Mouse (Mus musculus) liver, embryonic 12.5 days (tissue): ENCODE measurements around the gene Slc16a9. TPM values are rescaled to one million over a fixed set of nuclear protein-coding genes. Genes with fewer than 3 reads are reported as not detected.

ENCODE experiments used
- ATAC-seq: fragments of 200-750 bp; cut with Nextera tagmentation; 2 replicates; pipeline ENCODE4 v1.8.0; 2017; ENCODE audit warnings: moderate number of reproducible peaks, mild to moderate bottlenecking, moderate library complexity
- H3K27ac ChIP-seq: fragments of 300-500 bp; sonication (generic); 2 replicates; pipeline ENCODE4 v1.5.1; 2016; ENCODE audit warnings: mild to moderate bottlenecking
- H3K27me3 ChIP-seq: fragments of 300-500 bp; sonication (generic); replicated peaks from 2 replicates; pipeline ENCODE4 v1.6.1; 2016; ENCODE audit warnings: mild to moderate bottlenecking, moderate library complexity
- H3K36me3 ChIP-seq: fragments of 300-500 bp; sonication (generic); 2 replicates; pipeline ENCODE4 v1.6.1; 2016; ENCODE audit warnings: mild to moderate bottlenecking, moderate library complexity
- H3K4me1 ChIP-seq: fragments of 300-500 bp; sonication (generic); 2 replicates; pipeline ENCODE4 v1.6.1; 2016
- H3K4me2 ChIP-seq: fragments of 300-500 bp; sonication (generic); 2 replicates; pipeline ENCODE4 v1.6.1; 2016; ENCODE audit warnings: mild to moderate bottlenecking, moderate library complexity
- H3K4me3 ChIP-seq: fragments of 300-500 bp; sonication (generic); 2 replicates; pipeline ENCODE4 v1.5.1; 2016; ENCODE audit warnings: mild to moderate bottlenecking, moderate library complexity
- H3K9ac ChIP-seq: fragments of 300-500 bp; sonication (generic); 2 replicates; pipeline ENCODE4 v1.6.1; 2016; ENCODE audit warnings: mild to moderate bottlenecking, moderate library complexity
- H3K9me3 ChIP-seq: fragments of 300-500 bp; sonication (generic); replicated peaks from 2 replicates; pipeline ENCODE4 v1.6.1; 2016; ENCODE audit warnings: mild to moderate bottlenecking, moderate library complexity
- WGBS: fragments of 180-500 bp; shearing (Covaris S2); methylation state at CpG from one replicate; pipeline ENCODE4 v1.1.7; 2016; ENCODE audit not compliant: insufficient replicate concordance; 5-methylcytosine and 5-hydroxymethylcytosine counted together
- polyA plus RNA-seq: library from polyadenylated mRNA; unstranded; fragments of >200 nt; fragmentation: Nextera tagmentation; extraction: Ambion mirVana; gene quantifications from 2 replicates; pipeline ENCODE4 v1.2.1, GENCODE M21; 2016

Slc16a9 gene
- polyA plus RNA-seq, 1 experiment from 2014 or later, result 0.52 TPM

GRCm38 (mm10) chr10:70255601-70256210 is 10.8 kb downstream of the Slc16a9 start:
- no peak overlapping the region for H3K27ac ChIP-seq
- no peaks in the 10 kb centered on the region for H3K36me3 ChIP-seq
- 70% methylated on average over 15 of the region's 15 CpGs for WGBS
- no peak overlapping the region for H3K9ac ChIP-seq
- H3K4me3 ChIP-seq, result no peak overlapping the region
- no peak overlapping the region for H3K4me2 ChIP-seq
- no peak for ATAC-seq
- 0 out of 2 replicates have a peak, but pooled peaks cover 5% of the 10 kb centered on the region for H3K4me1 ChIP-seq
- H3K9me3 ChIP-seq, result no peaks in the 10 kb centered on the region
- H3K27me3 ChIP-seq, result peaks cover 3% of the 10 kb centered on the region; the same call in 1 of the 2 replicates

DNA sequence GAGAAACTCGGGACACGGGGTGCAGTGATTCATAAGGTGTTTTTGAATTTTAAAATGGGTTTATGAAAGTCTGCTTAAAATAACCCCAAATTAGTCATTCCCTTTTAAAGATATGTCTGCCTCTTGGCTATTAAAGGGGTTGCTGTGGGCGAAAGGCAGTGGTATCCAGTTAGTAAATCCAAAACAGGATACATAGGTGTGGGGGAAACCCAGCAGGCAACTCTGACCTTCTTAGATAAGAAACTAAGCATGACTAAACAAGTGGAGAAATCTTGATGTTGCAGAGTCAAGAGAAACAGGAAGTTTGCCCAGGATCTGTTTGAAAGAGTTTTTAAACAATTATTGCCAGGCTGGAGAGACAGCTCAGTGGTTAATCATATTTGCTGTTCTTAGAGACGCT is 12.1 kb downstream of the Slc16a9 start:
- Histone ChIP-seq H3K4me2 (no peak overlapping the region), H3K4me3 (no peak overlapping the region), H3K27me3 (peaks cover 3% of the 10 kb centered on the region; the same call in 1 of the 2 replicates), H3K36me3 (no peaks in the 10 kb centered on the region), H3K27ac (no peak overlapping the region), H3K9ac (no peak overlapping the region), H3K9me3 (no peaks in the 10 kb centered on the region), H3K4me1 (0 out of 2 replicates have a peak, but pooled peaks cover 5% of the 10 kb centered on the region)
- no peak for ATAC-seq
- 36% methylated on average over 4 of the region's 4 CpGs for WGBS

GRCm38 (mm10) chr10:70260904-70261303 is 16.0 kb downstream of the Slc16a9 start:
- 0 out of 2 replicates have a peak, but pooled peaks cover 5% of the 10 kb centered on the region for H3K4me1 ChIP-seq
- no peak overlapping the region for H3K4me3 ChIP-seq
- 66% methylated on average over 4 of the region's 4 CpGs for WGBS
- no peak overlapping the region for H3K4me2 ChIP-seq
- H3K36me3 ChIP-seq, result no peaks in the 10 kb centered on the region
- no peak for ATAC-seq
- H3K9ac ChIP-seq, result no peak overlapping the region
- H3K27ac ChIP-seq, result no peak overlapping the region
- no peaks in the 10 kb centered on the region for H3K27me3 ChIP-seq
- H3K9me3 ChIP-seq, result no peaks in the 10 kb centered on the region

DNA sequence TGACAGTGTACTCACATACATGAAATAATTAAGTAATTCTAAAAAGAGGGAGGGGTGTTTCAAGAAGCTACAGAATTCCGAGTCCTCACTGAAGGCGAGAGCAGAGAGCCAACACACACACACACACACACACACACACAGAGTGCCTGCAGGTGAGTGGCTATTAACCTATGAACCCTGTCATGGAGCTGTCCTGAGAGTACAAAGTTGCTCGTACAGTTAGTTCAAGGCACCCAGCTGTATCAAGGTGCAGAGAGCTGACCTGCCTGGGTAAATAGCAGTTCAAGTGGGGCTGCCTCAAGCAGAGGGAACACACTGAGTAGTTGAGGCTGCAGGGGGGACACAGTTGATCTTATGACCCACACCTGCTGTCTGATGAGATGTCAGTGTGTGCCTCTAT is 17.2 kb downstream of the Slc16a9 start:
- ATAC-seq, result no peak
- no peak overlapping the region for H3K4me3 ChIP-seq
- no peak overlapping the region for H3K27ac ChIP-seq
- H3K36me3 ChIP-seq, result no peaks in the 10 kb centered on the region
- H3K4me1 ChIP-seq, result 0 out of 2 replicates have a peak, but pooled peaks cover 3% of the 10 kb centered on the region
- WGBS, result 62% methylated on average over 3 of the region's 3 CpGs
- H3K9ac ChIP-seq, result no peak overlapping the region
- H3K9me3 ChIP-seq, result no peaks in the 10 kb centered on the region
- H3K27me3 ChIP-seq, result no peaks in the 10 kb centered on the region
- no peak overlapping the region for H3K4me2 ChIP-seq

- Histone ChIP-seq H3K4me1 (no peaks in the 10 kb centered on the region), H3K4me3 (no peak overlapping the region), H3K4me2 (no peak overlapping the region), H3K9ac (no peak overlapping the region), H3K36me3 (no peaks in the 10 kb centered on the region), H3K9me3 (no peaks in the 10 kb centered on the region), H3K27ac (no peak overlapping the region), H3K27me3 (no peaks in the 10 kb centered on the region)
- WGBS, result 75% methylated on average over 4 of the region's 4 CpGs
- ATAC-seq, result no peak
Observed at GRCm38 (mm10) chr10:70263681-70264189, 18.8 kb downstream of the Slc16a9 start.

GRCm38 (mm10) chr10:70264337-70265036 is 19.6 kb downstream of the Slc16a9 start:
- Histone ChIP-seq H3K9ac (no peak overlapping the region), H3K27ac (no peak overlapping the region), H3K36me3 (no peaks in the 10 kb centered on the region), H3K9me3 (no peaks in the 10 kb centered on the region), H3K4me2 (no peak overlapping the region), H3K27me3 (no peaks in the 10 kb centered on the region), H3K4me1 (no peaks in the 10 kb centered on the region), H3K4me3 (no peak overlapping the region)
- WGBS, result 62% methylated on average over 9 of the region's 9 CpGs
- ATAC-seq, result no peak

- no peak overlapping the region for H3K4me3 ChIP-seq
- no peaks in the 10 kb centered on the region for H3K9me3 ChIP-seq
- no peak overlapping the region for H3K27ac ChIP-seq
- WGBS, result 70% methylated on average over 6 of the region's 6 CpGs
- no peaks in the 10 kb centered on the region for H3K36me3 ChIP-seq
- H3K27me3 ChIP-seq, result no peaks in the 10 kb centered on the region
- H3K4me1 ChIP-seq, result no peaks in the 10 kb centered on the region
- no peak overlapping the region for H3K4me2 ChIP-seq
- no peak overlapping the region for H3K9ac ChIP-seq
- ATAC-seq, result no peak
Observed at GRCm38 (mm10) chr10:70266501-70266900, 21.6 kb downstream of the Slc16a9 start.

DNA sequence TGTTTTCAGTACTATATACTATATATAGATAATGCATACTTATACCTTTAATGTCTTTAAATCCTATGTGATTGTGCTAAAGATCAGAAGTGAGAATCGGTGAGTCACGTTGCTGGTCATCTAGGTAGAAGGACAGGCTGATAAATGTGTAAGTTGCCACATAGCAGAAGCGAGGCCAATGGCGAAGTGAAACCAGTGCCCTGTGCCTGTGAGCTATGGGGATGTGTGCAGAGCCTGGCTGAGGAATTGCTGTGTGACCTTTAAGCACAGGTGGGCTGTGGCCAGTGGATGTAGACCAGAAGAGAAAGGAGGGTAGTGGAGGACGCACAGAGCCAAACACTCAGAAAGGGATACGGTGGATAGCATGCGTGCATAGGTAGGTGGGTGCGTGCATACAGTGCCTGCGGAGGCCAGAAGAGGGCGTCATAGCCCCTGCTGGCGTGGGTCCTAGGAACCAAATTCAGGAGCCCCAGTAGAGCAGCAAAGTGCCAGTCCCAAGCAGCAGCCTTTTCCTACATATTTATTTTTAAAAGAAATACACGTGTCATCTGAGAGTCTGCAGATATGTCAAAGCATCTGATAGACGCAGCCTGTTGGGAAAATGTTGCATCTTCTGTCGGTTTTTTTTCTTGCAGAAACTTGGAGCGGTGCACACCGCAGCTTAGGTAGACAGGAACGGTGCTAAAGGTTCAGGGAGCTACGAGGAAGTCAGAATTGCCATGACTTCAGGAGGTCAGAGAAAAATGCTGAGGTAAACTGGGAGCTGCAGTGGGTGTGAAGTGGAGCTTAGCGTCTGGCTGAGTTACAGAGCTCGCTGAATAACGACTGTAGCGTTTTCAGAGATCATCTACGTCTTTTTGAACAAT is 23.9 kb downstream of the Slc16a9 start:
- no peak overlapping the region for H3K9ac ChIP-seq
- no peak overlapping the region for H3K27ac ChIP-seq
- H3K4me2 ChIP-seq, result no peak overlapping the region
- H3K4me3 ChIP-seq, result no peak overlapping the region
- no peak for ATAC-seq
- 69% methylated on average over 23 of the region's 23 CpGs for WGBS
- no peaks in the 10 kb centered on the region for H3K4me1 ChIP-seq
- H3K9me3 ChIP-seq, result no peaks in the 10 kb centered on the region
- no peaks in the 10 kb centered on the region for H3K27me3 ChIP-seq
- no peaks in the 10 kb centered on the region for H3K36me3 ChIP-seq

DNA sequence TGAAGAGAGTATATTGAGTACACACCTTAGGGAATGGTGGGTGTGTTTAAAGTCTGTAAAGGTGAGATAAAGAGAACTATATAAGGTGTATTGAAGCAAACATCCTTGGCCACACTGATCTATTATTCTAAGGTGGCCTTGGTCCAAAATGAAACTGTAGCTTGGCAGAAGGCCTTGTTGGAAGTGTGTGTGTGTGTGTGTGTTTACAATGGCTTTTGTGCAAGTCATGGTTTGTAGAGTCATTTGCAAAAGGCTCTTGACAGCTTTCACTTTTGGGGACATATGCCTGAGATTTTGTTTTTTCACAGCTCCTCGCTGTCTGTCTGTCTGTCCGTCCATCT is 24.5 kb downstream of the Slc16a9 start:
- Histone ChIP-seq H3K4me3 (no peak overlapping the region), H3K36me3 (no peaks in the 10 kb centered on the region), H3K27ac (no peak overlapping the region), H3K4me2 (no peak overlapping the region), H3K27me3 (no peaks in the 10 kb centered on the region), H3K9me3 (no peaks in the 10 kb centered on the region), H3K4me1 (no peaks in the 10 kb centered on the region), H3K9ac (no peak overlapping the region)
- no peak for ATAC-seq
- 83% methylated on average over 2 of the region's 2 CpGs for WGBS

GRCm38 (mm10) chr10:70276678-70277077 is 31.8 kb downstream of the Slc16a9 start:
- H3K9ac ChIP-seq, result no peak overlapping the region
- no peaks in the 10 kb centered on the region for H3K4me1 ChIP-seq
- no peaks in the 10 kb centered on the region for H3K36me3 ChIP-seq
- H3K9me3 ChIP-seq, result no peaks in the 10 kb centered on the region
- H3K4me2 ChIP-seq, result no peak overlapping the region
- no peaks in the 10 kb centered on the region for H3K27me3 ChIP-seq
- 31% methylated on average over 1 of the region's 1 CpGs for WGBS
- no peak overlapping the region for H3K27ac ChIP-seq
- ATAC-seq, result no peak
- H3K4me3 ChIP-seq, result no peak overlapping the region

GRCm38 (mm10) chr10:70279349-70279748 is 34.4 kb downstream of the Slc16a9 start:
- ATAC-seq, result no peak
- WGBS, result 64% methylated on average over 8 of the region's 8 CpGs
- Histone ChIP-seq H3K27me3 (no peaks in the 10 kb centered on the region), H3K4me2 (no peak overlapping the region), H3K9ac (no peak overlapping the region), H3K36me3 (no peaks in the 10 kb centered on the region), H3K4me1 (no peaks in the 10 kb centered on the region), H3K27ac (no peak overlapping the region), H3K9me3 (no peaks in the 10 kb centered on the region), H3K4me3 (no peak overlapping the region)

DNA sequence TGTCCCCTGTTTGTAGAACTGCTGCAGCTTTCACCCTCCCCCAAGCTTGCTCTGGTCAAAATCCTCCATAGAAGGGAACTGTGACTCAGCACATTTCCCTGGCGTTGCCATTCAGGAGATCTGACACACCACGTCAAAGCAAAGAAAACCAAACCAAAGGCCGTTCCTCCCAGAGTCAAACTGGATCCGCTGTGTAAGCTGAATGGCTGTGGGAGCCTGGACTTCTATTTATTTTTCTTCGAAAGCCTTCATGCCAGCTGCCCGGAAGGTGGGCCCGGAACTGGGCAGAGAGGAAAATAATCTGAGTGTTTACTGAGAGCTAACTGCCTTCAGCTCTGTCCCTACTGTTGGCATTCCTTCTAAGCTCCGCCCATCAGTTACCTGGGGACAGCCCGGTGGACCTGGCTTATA is 42.9 kb downstream of the Slc16a9 start:
- Histone ChIP-seq H3K4me1 (peaks cover 17% of the 10 kb centered on the region), H3K9ac (no peak overlapping the region), H3K4me2 (peak overlapping the region; percentile 49), H3K27me3 (no peaks in the 10 kb centered on the region), H3K27ac (peak overlapping the region; percentile 36; the same call in 1 of the 2 replicates), H3K36me3 (no peaks in the 10 kb centered on the region), H3K4me3 (no peak overlapping the region; the same call in 1 of the 2 replicates), H3K9me3 (no peaks in the 10 kb centered on the region)
- peak; percentile 74 for ATAC-seq
- 19% methylated on average over 9 of the region's 9 CpGs for WGBS
